Mouse (Mus musculus) heart, adult 8-10 months (tissue): ENCODE results near the gene Tspan8. TPM values are rescaled to one million over a fixed set of nuclear protein-coding genes. Genes with fewer than 3 reads are reported as not detected.
"Not testable (repeated sequence)": the region's sequence is repeated elsewhere in the genome, so short reads cannot be mapped to it uniquely, and the experiment has no call there.

ENCODE experiments used
- DNase-seq: peaks from one replicate; pipeline ENCODE4 v3.0.0; 2022; ENCODE audit warnings: low spot score
- total RNA-seq, 4 experiments: library from RNA; stranded (reverse); gene quantifications; 2 replicates each; pipeline ENCODE4 v1.2.4; 2022

Gene Tspan8
- total RNA-seq, result 1 to 10 TPM; 1.3 to 2.8 (median 1.9) TPM

- DNase-seq, result no peak
These were observed at the start of gene Tspan8 for GRCm38 (mm10) chr10:115816511-115816910. TSS of gene Tspan8 (plus strand) at chr10:115816832.

GRCm38 (mm10) chr10:115770032-115770431, 46.6 kb upstream of the Tspan8 start:
- no peak for DNase-seq

- DNase-seq, result peak; percentile 47
These were observed 42.2 kb upstream of the Tspan8 start for GRCm38 (mm10) chr10:115774451-115774850.

GRCm38 (mm10) chr10:115775945-115776905, 40.4 kb upstream of the Tspan8 start:
- DNase-seq, result no peak

GRCm38 (mm10) chr10:115777366-115777765, 39.3 kb upstream of the Tspan8 start:
- no peak for DNase-seq

- DNase-seq, result no peak
These were observed 38.0 kb upstream of the Tspan8 start for GRCm38 (mm10) chr10:115778624-115779023.

- DNase-seq, result no peak
These were observed 36.2 kb upstream of the Tspan8 start for GRCm38 (mm10) chr10:115780239-115781016.

GRCm38 (mm10) chr10:115783232-115783631, 33.4 kb upstream of the Tspan8 start:
- no peak for DNase-seq

- DNase-seq, result no peak
These were observed 25.8 kb upstream of the Tspan8 start for GRCm38 (mm10) chr10:115790788-115791187.

- no peak for DNase-seq
These were observed 20.4 kb upstream of the Tspan8 start for GRCm38 (mm10) chr10:115796072-115796788.

GRCm38 (mm10) chr10:115801464-115801863, 15.2 kb upstream of the Tspan8 start:
- DNase-seq, result no peak

GRCm38 (mm10) chr10:115803013-115803412, 13.6 kb upstream of the Tspan8 start:
- not testable (repeated sequence) for DNase-seq

- DNase-seq, result no peak
These were observed 12.9 kb upstream of the Tspan8 start for GRCm38 (mm10) chr10:115803765-115804164.

GRCm38 (mm10) chr10:115805987-115806386, 10.6 kb upstream of the Tspan8 start:
- no peak for DNase-seq

- DNase-seq, result no peak
These were observed 7.5 kb upstream of the Tspan8 start for GRCm38 (mm10) chr10:115809169-115809568.

- DNase-seq, result no peak
These were observed 5.1 kb upstream of the Tspan8 start for GRCm38 (mm10) chr10:115811519-115811918.

- DNase-seq, result no peak
These were observed 1.8 kb upstream of the Tspan8 start for GRCm38 (mm10) chr10:115814878-115815277.

- no peak for DNase-seq
These were observed 558 bp downstream of the Tspan8 start for GRCm38 (mm10) chr10:115817056-115817724.

- no peak for DNase-seq
These were observed 8.7 kb downstream of the Tspan8 start for GRCm38 (mm10) chr10:115825289-115825688.

- DNase-seq, result no peak
These were observed 12.2 kb downstream of the Tspan8 start for GRCm38 (mm10) chr10:115828872-115829271.

- DNase-seq, result no peak
These were observed 13.1 kb downstream of the Tspan8 start for GRCm38 (mm10) chr10:115829696-115830095.
